31 mouse cellular contexts compared by ENCODE assay signal in the genomic region with DNA sequence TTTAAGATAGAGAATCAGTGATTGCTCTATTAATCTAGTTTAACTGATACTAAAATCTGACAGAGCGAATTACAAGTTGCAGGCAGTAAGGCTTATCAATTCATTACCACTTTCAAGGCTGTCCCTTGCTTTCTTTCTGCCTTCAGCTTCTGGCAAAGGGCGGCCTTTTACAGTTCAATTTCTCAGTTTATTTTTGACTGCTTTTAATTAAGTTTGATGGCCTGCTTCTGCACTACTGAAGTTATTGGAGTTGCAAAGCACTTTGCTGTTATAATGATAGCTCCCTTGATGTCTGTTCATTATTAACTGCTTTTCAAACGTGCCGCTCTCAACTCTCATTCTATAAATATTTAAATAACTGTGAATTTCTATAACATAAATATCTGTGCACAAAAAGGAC.
DNase-seq lines count a peak whose midpoint lies in the region; ATAC-seq lines count a peak whose summit lies in the region.
"Had no signal": no experiment of that assay in that cellular context is flagged by ENCODE, and none has a peak within 500 bp of the region (broad histone marks: within the 10 kb centered on the region; RNA-seq: fewer than 3 reads in every experiment).

No protein-coding gene starts in this region.

- no peak overlapping the region for H3K4me2 ChIP-seq in forebrain, embryonic 11.5 days (ENCODE audit: low read depth, low read length, severe bottlenecking)
- no peak overlapping the region for H3K4me2 ChIP-seq in forebrain, embryonic 16.5 days (ENCODE audit: low read length)
- no peak overlapping the region for H3K4me2 ChIP-seq in kidney, embryonic 14.5 days (replicated peaks; ENCODE audit: low read depth, low read length)
- H3K4me2 ChIP-seq in kidney, embryonic 16.5 days (replicated peaks; ENCODE audit: low read depth, low read length) = no peak overlapping the region
- no peak overlapping the region for H3K4me2 ChIP-seq in midbrain, embryonic 16.5 days (ENCODE audit: low read length)
- H3K4me2 ChIP-seq in midbrain, embryonic 11.5 days = no peak overlapping the region
- H3K4me2 ChIP-seq in neural tube, embryonic 14.5 days (ENCODE audit: low read depth, low read length) = no peak overlapping the region
- H3K4me2 ChIP-seq: embryonic facial prominence, embryonic 13.5 days; forebrain, embryonic 13.5 days; heart, embryonic 12.5 days; liver, embryonic 15.5 days; lung, embryonic 14.5 days; midbrain, embryonic 12.5 days had no signal

- no peaks in the 10 kb centered on the region for H3K36me3 ChIP-seq in forebrain, embryonic 11.5 days (ENCODE audit: control insufficient read depth, insufficient read depth, low read length)
- no peaks in the 10 kb centered on the region for H3K36me3 ChIP-seq in forebrain, embryonic 16.5 days (ENCODE audit: control insufficient read depth, insufficient read depth)
- no peaks in the 10 kb centered on the region for H3K36me3 ChIP-seq in kidney, embryonic 14.5 days (ENCODE audit: control insufficient read depth, insufficient read depth, low read length)
- no peaks in the 10 kb centered on the region for H3K36me3 ChIP-seq in kidney, embryonic 16.5 days (ENCODE audit: insufficient read depth, low read length)
- H3K36me3 ChIP-seq in midbrain, embryonic 16.5 days (ENCODE audit: control insufficient read depth, insufficient read depth, low read length) = no peaks in the 10 kb centered on the region
- no peaks in the 10 kb centered on the region for H3K36me3 ChIP-seq in midbrain, embryonic 11.5 days (ENCODE audit: control insufficient read depth, insufficient read depth, low read length)
- H3K36me3 ChIP-seq in neural tube, embryonic 14.5 days (ENCODE audit: control insufficient read depth, insufficient read depth, low read length) = no peaks in the 10 kb centered on the region
- H3K36me3 ChIP-seq: embryonic facial prominence, embryonic 13.5 days; heart, embryonic 12.5 days; liver, embryonic 15.5 days; midbrain, embryonic 12.5 days had no signal

- ATAC-seq in forebrain, embryonic 11.5 days (replicated peaks; ENCODE audit: low FRiP score) = 0 out of 2 replicates have a peak, but pooled peaks have one; percentile 14
- no peak for ATAC-seq in forebrain, embryonic 16.5 days
- ATAC-seq in kidney, embryonic 14.5 days (ENCODE audit: low FRiP score, low TSS enrichment) = 0 out of 2 replicates have a peak, but pooled peaks have one; percentile 35
- no peak for ATAC-seq in kidney, embryonic 16.5 days (ENCODE audit: low FRiP score, low TSS enrichment)
- no peak for ATAC-seq in midbrain, embryonic 16.5 days
- no peak for ATAC-seq in midbrain, embryonic 11.5 days (ENCODE audit: low FRiP score)
- peak; percentile 56 for ATAC-seq in neural tube, embryonic 14.5 days (ENCODE audit: low read depth)
- ATAC-seq: activated CD4-positive, CD25-positive, alpha-beta regulatory T cell, adult 4 months; forebrain, embryonic 13.5 days had no signal

- no peak for DNase-seq in forebrain, embryonic 11.5 days (ENCODE audit: low spot score)
- no peak for DNase-seq in midbrain, embryonic 11.5 days (ENCODE audit: low spot score, missing footprints)
- DNase-seq in thymus, postnatal 36 days = no peak
- DNase-seq: adrenal gland, adult 2 months; adrenal gland, postnatal 36 days; cerebellum, adult 18-20 months; cerebellum, postnatal 10 days; gastrocnemius, adult 2 months; gastrocnemius, postnatal 36 days; heart, adult 2 months; heart, postnatal 4 days; kidney, adult 18-20 months; kidney, postnatal 4 days; layer of hippocampus, adult 9-11 months; lung, embryonic 14.5 days; lung, postnatal 14 days; right cerebral cortex, postnatal 14 days had no signal

- no peaks in the 10 kb centered on the region for H3K27me3 ChIP-seq in forebrain, embryonic 11.5 days (ENCODE audit: control insufficient read depth, insufficient read depth, low read length)
- no peaks in the 10 kb centered on the region for H3K27me3 ChIP-seq in forebrain, embryonic 16.5 days (replicated peaks; ENCODE audit: control insufficient read depth, insufficient read depth, low read length)
- H3K27me3 ChIP-seq in kidney, embryonic 14.5 days (ENCODE audit: control insufficient read depth, insufficient read depth, low read length) = no peaks in the 10 kb centered on the region
- H3K27me3 ChIP-seq in kidney, embryonic 16.5 days (ENCODE audit: insufficient read depth, low read length) = no peaks in the 10 kb centered on the region
- no peaks in the 10 kb centered on the region for H3K27me3 ChIP-seq in midbrain, embryonic 16.5 days (ENCODE audit: control insufficient read depth, insufficient read depth, low read depth, low read length)
- H3K27me3 ChIP-seq in midbrain, embryonic 11.5 days (ENCODE audit: control insufficient read depth, insufficient read depth, low read length) = no peaks in the 10 kb centered on the region
- no peaks in the 10 kb centered on the region for H3K27me3 ChIP-seq in neural tube, embryonic 14.5 days (ENCODE audit: control insufficient read depth, insufficient read depth, low read length)
- H3K27me3 ChIP-seq: CH12.LX; embryonic facial prominence, embryonic 13.5 days; forebrain, embryonic 13.5 days; heart, embryonic 12.5 days; liver, embryonic 15.5 days; midbrain, embryonic 12.5 days had no signal

- H3K4me3 ChIP-seq in forebrain, embryonic 11.5 days (ENCODE audit: low read depth, low read length) = no peak overlapping the region
- no peak overlapping the region for H3K4me3 ChIP-seq in forebrain, embryonic 16.5 days (replicated peaks; ENCODE audit: low read length)
- no peak overlapping the region for H3K4me3 ChIP-seq in kidney, embryonic 14.5 days (ENCODE audit: low read length)
- no peak overlapping the region for H3K4me3 ChIP-seq in kidney, embryonic 16.5 days (ENCODE audit: low read length)
- H3K4me3 ChIP-seq in midbrain, embryonic 16.5 days (ENCODE audit: low read depth, low read length) = no peak overlapping the region
- no peak overlapping the region for H3K4me3 ChIP-seq in midbrain, embryonic 11.5 days (ENCODE audit: low read depth, low read length)
- H3K4me3 ChIP-seq in neural tube, embryonic 14.5 days (ENCODE audit: low read depth, low read length) = no peak overlapping the region
- H3K4me3 ChIP-seq: embryonic facial prominence, embryonic 13.5 days; forebrain, embryonic 13.5 days; gastrocnemius, adult 2 months; heart, adult 2 months; heart, embryonic 12.5 days; liver, embryonic 15.5 days; midbrain, embryonic 12.5 days; myocyte had no signal

- H3K9ac ChIP-seq in forebrain, embryonic 11.5 days (ENCODE audit: low read length) = no peak overlapping the region
- no peak overlapping the region for H3K9ac ChIP-seq in forebrain, embryonic 16.5 days (replicated peaks; ENCODE audit: low read depth, low read length)
- H3K9ac ChIP-seq in kidney, embryonic 14.5 days (ENCODE audit: low read depth, low read length) = no peak overlapping the region
- H3K9ac ChIP-seq in kidney, embryonic 16.5 days (replicated peaks; ENCODE audit: low read length) = no peak overlapping the region
- no peak overlapping the region for H3K9ac ChIP-seq in midbrain, embryonic 16.5 days (ENCODE audit: low read depth, low read length)
- no peak overlapping the region for H3K9ac ChIP-seq in midbrain, embryonic 11.5 days (ENCODE audit: low read length)
- H3K9ac ChIP-seq in neural tube, embryonic 14.5 days (replicated peaks; ENCODE audit: low read depth, low read length) = no peak overlapping the region
- H3K9ac ChIP-seq: embryonic facial prominence, embryonic 13.5 days; forebrain, embryonic 13.5 days; heart, embryonic 12.5 days; liver, embryonic 15.5 days; lung, embryonic 14.5 days; midbrain, embryonic 12.5 days had no signal

- 79% methylated on average over 4 of the region's 4 CpGs for WGBS in forebrain, embryonic 11.5 days
- WGBS in forebrain, embryonic 16.5 days = 45% methylated on average over 4 of the region's 4 CpGs
- 58% methylated on average over 4 of the region's 4 CpGs for WGBS in kidney, embryonic 14.5 days
- WGBS in kidney, embryonic 16.5 days = 62% methylated on average over 4 of the region's 4 CpGs
- 55% methylated on average over 4 of the region's 4 CpGs for whole genome bisulfite sequencing in midbrain, embryonic 16.5 days
- 81% methylated on average over 4 of the region's 4 CpGs for WGBS in midbrain, embryonic 11.5 days
- 31% methylated on average over 4 of the region's 4 CpGs for WGBS in neural tube, embryonic 14.5 days

- H3K27ac ChIP-seq in forebrain, embryonic 11.5 days (ENCODE audit: low read depth, low read length) = no peak overlapping the region
- H3K27ac ChIP-seq in forebrain, embryonic 16.5 days (ENCODE audit: low read length) = no peak overlapping the region
- no peak overlapping the region for H3K27ac ChIP-seq in kidney, embryonic 14.5 days (ENCODE audit: low read depth, low read length)
- no peak overlapping the region for H3K27ac ChIP-seq in kidney, embryonic 16.5 days (ENCODE audit: low read length)
- 0 out of 2 replicates have a peak overlapping the region, but pooled peaks have one; percentile 45 for H3K27ac ChIP-seq in midbrain, embryonic 16.5 days (ENCODE audit: low read length)
- H3K27ac ChIP-seq in midbrain, embryonic 11.5 days (ENCODE audit: low read depth, low read length) = no peak overlapping the region
- H3K27ac ChIP-seq in neural tube, embryonic 14.5 days (ENCODE audit: low read depth, low read length) = no peak overlapping the region
- H3K27ac ChIP-seq: embryonic facial prominence, embryonic 13.5 days; forebrain, embryonic 13.5 days; gastrocnemius, adult 2 months; heart, adult 2 months; kidney, postnatal 0 days; liver, embryonic 15.5 days; midbrain, embryonic 12.5 days had no signal

- no peaks in the 10 kb centered on the region for H3K9me3 ChIP-seq in forebrain, embryonic 11.5 days (ENCODE audit: control insufficient read depth, low read length)
- H3K9me3 ChIP-seq in forebrain, embryonic 16.5 days (ENCODE audit: control insufficient read depth, low read length) = no peaks in the 10 kb centered on the region
- no peaks in the 10 kb centered on the region for H3K9me3 ChIP-seq in kidney, embryonic 14.5 days (ENCODE audit: control insufficient read depth, low read length)
- H3K9me3 ChIP-seq in kidney, embryonic 16.5 days (ENCODE audit: low read length) = no peaks in the 10 kb centered on the region
- H3K9me3 ChIP-seq in midbrain, embryonic 16.5 days (replicated peaks; ENCODE audit: control insufficient read depth, low read length, poor library complexity, severe bottlenecking) = no peaks in the 10 kb centered on the region
- H3K9me3 ChIP-seq in midbrain, embryonic 11.5 days (ENCODE audit: control insufficient read depth, low read length) = no peaks in the 10 kb centered on the region
- H3K9me3 ChIP-seq in neural tube, embryonic 14.5 days (ENCODE audit: control insufficient read depth, low read length) = no peaks in the 10 kb centered on the region
- H3K9me3 ChIP-seq: embryonic facial prominence, embryonic 13.5 days; forebrain, embryonic 13.5 days; heart, embryonic 12.5 days; liver, embryonic 15.5 days; midbrain, embryonic 12.5 days had no signal

- H3K4me1 ChIP-seq in forebrain, embryonic 11.5 days (replicated peaks; ENCODE audit: control insufficient read depth, insufficient read depth, low read length) = peaks cover 4% of the 10 kb centered on the region; the same call in 1 of the 2 replicates
- peaks cover 3% of the 10 kb centered on the region; the same call in 1 of the 2 replicates for H3K4me1 ChIP-seq in forebrain, embryonic 16.5 days (replicated peaks; ENCODE audit: control insufficient read depth, insufficient read depth, low read length)
- no peaks in the 10 kb centered on the region for H3K4me1 ChIP-seq in kidney, embryonic 14.5 days (ENCODE audit: control insufficient read depth, insufficient read depth, low read length)
- H3K4me1 ChIP-seq in kidney, embryonic 16.5 days (ENCODE audit: insufficient read depth, low read length) = no peaks in the 10 kb centered on the region
- peaks cover 5% of the 10 kb centered on the region for H3K4me1 ChIP-seq in midbrain, embryonic 16.5 days (ENCODE audit: control insufficient read depth, insufficient read depth, low read length)
- H3K4me1 ChIP-seq in midbrain, embryonic 11.5 days (ENCODE audit: control insufficient read depth, insufficient read depth, low read length) = no peaks in the 10 kb centered on the region
- peaks cover 8% of the 10 kb centered on the region; the same call in 1 of the 2 replicates for H3K4me1 ChIP-seq in neural tube, embryonic 14.5 days (ENCODE audit: control insufficient read depth, insufficient read depth, low read length)
- H3K4me1 ChIP-seq: embryonic facial prominence, embryonic 13.5 days; heart, embryonic 12.5 days; liver, embryonic 15.5 days had no signal

Comparison
In these comparisons a context has a peak if more than half of its experiments do, and no peak if none do; other contexts are left out.
1. ATAC-seq: peak in forebrain, embryonic 11.5 days (single experiment), kidney, embryonic 14.5 days (single experiment) and neural tube, embryonic 14.5 days (single experiment); none in forebrain, embryonic 16.5 days (single experiment), kidney, embryonic 16.5 days (single experiment), midbrain, embryonic 16.5 days (single experiment) and midbrain, embryonic 11.5 days (single experiment).